Mouse (Mus musculus) brain, embryonic 14.5 days (tissue): ENCODE results near the gene Pmm1.

Experiments used
- CTCF ChIP-seq: fragments of 200-500 bp; IDR thresholded peaks from 2 replicates; pipeline ENCODE4 v1.5.1; 2012; ENCODE audit warnings: inconsistent platforms, mild to moderate bottlenecking, moderate library complexity, borderline replicate concordance; ENCODE audit not compliant: insufficient read depth, insufficient read length; ENCODE audit errors: extremely low read depth
- POLR2A ChIP-seq: fragments of 200-500 bp; IDR thresholded peaks from 2 replicates; pipeline ENCODE4 v1.6.1; 2012; ENCODE audit warnings: mild to moderate bottlenecking, inconsistent platforms, borderline replicate concordance; ENCODE audit not compliant: poor library complexity, insufficient read depth, insufficient read length, severe bottlenecking; ENCODE audit errors: extremely low read depth

DNA sequence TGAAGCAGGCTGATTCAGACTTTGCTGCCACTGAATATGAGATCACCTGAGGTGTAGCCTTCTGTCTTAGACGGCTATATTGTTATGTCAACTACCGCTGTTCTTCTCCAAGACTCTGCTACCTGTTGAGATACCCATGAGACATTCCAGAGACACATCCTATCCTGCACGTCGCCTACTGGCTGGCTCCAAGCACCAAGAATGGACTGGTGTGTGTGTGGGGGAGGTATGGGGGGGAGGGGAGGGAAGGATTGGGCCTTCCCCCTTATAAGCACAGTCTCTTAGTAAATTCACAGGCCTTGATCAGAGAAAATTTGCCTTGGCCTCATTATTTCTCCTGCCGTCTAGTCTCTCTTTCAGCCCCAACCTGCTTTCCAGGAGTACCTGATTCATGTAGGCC, 7.1 kb upstream of the Pmm1 start:
- TF ChIP-seq CTCF (no peak), POLR2A (no peak)
